Comparison of ENCODE assay signal across 15 mouse cellular contexts in genomic region chr7:129666526-129666925, GRCm38 (mm10).
DNase-seq lines count a peak whose midpoint lies in the region; ATAC-seq and TF ChIP-seq lines count a peak whose summit lies in the region.
"Had no signal": no experiment of that assay in that cellular context is flagged by ENCODE, and none has a peak within 500 bp of the region (broad histone marks: within the 10 kb centered on the region; RNA-seq: fewer than 3 reads in every experiment).

No protein-coding gene starts in this region.

- TF ChIP-seq EP300 in lung, postnatal 0 days (IDR thresholded peaks at IDR 0.05) = no peak

- H3K4me2 ChIP-seq in embryonic facial prominence, embryonic 13.5 days = no peak overlapping the region
- no peak overlapping the region for H3K4me2 ChIP-seq in lung, postnatal 0 days (replicated peaks; ENCODE audit: low read depth, low read length)
- no peak overlapping the region for H3K4me2 ChIP-seq in hindbrain, embryonic 13.5 days
- H3K4me2 ChIP-seq: forebrain, embryonic 15.5 days; hindbrain, embryonic 15.5 days had no signal

- 62% methylated on average over 2 of the region's 2 CpGs for WGBS in embryonic facial prominence, embryonic 13.5 days
- WGBS in embryonic facial prominence, embryonic 10.5 days = 81% methylated on average over 2 of the region's 2 CpGs
- WGBS in lung, postnatal 0 days = 39% methylated on average over 2 of the region's 2 CpGs
- 56% methylated on average over 2 of the region's 2 CpGs for WGBS in hindbrain, embryonic 13.5 days

- no peaks in the 10 kb centered on the region for H3K36me3 ChIP-seq in embryonic facial prominence, embryonic 13.5 days
- H3K36me3 ChIP-seq in embryonic facial prominence, embryonic 10.5 days (replicated peaks) = no peaks in the 10 kb centered on the region
- no peaks in the 10 kb centered on the region for H3K36me3 ChIP-seq in lung, postnatal 0 days (ENCODE audit: insufficient read depth, low read length)
- H3K36me3 ChIP-seq in hindbrain, embryonic 13.5 days = no peaks in the 10 kb centered on the region
- H3K36me3 ChIP-seq: forebrain, embryonic 15.5 days; heart, embryonic 10.5 days; hindbrain, embryonic 10.5 days; hindbrain, embryonic 15.5 days had no signal

- 0 out of 2 replicates have a peak overlapping the region, but pooled peaks have one; percentile 18 for H3K27ac ChIP-seq in embryonic facial prominence, embryonic 13.5 days
- H3K27ac ChIP-seq in embryonic facial prominence, embryonic 10.5 days (replicated peaks) = no peak overlapping the region
- H3K27ac ChIP-seq in lung, postnatal 0 days (ENCODE audit: low read length) = peak overlapping the region; percentile 38; the same call in 1 of the 2 replicates
- no peak overlapping the region for H3K27ac ChIP-seq in hindbrain, embryonic 13.5 days
- H3K27ac ChIP-seq: forebrain, embryonic 15.5 days; heart, embryonic 10.5 days; hindbrain, embryonic 10.5 days; hindbrain, embryonic 15.5 days had no signal

- DNase-seq in adrenal gland, adult (ENCODE audit: inconsistent age in 2 of 2, low spot score in 1 of 2) = peak; percentile 69 to 73
- no peak for DNase-seq in adrenal gland, adult 18-20 months (ENCODE audit: low spot score in 2 of 2)
- no peak for DNase-seq in embryonic facial prominence, embryonic 10.5 days (ENCODE audit: low spot score)
- DNase-seq in lung, postnatal 0 days (ENCODE audit: low spot score) = no peak
- DNase-seq in lung, postnatal 4 days = no peak
- DNase-seq in B cell, adult 2 months = no peak
- DNase-seq: cerebellum, adult 2 months; heart, adult 18-20 months; heart, postnatal 14 days had no signal

- H3K9ac ChIP-seq in embryonic facial prominence, embryonic 13.5 days = no peak overlapping the region
- H3K9ac ChIP-seq in lung, postnatal 0 days (replicated peaks; ENCODE audit: low read depth) = no peak overlapping the region
- H3K9ac ChIP-seq in hindbrain, embryonic 13.5 days = no peak overlapping the region
- H3K9ac ChIP-seq: forebrain, embryonic 15.5 days; hindbrain, embryonic 15.5 days had no signal

- H3K27me3 ChIP-seq in embryonic facial prominence, embryonic 13.5 days = no peaks in the 10 kb centered on the region
- peaks cover 19% of the 10 kb centered on the region; the same call in 1 of the 2 replicates for H3K27me3 ChIP-seq in embryonic facial prominence, embryonic 10.5 days (replicated peaks; ENCODE audit: low read depth, poor library complexity, severe bottlenecking)
- H3K27me3 ChIP-seq in lung, postnatal 0 days (replicated peaks; ENCODE audit: insufficient read depth, low read length) = no peaks in the 10 kb centered on the region
- peaks cover 20% of the 10 kb centered on the region for H3K27me3 ChIP-seq in hindbrain, embryonic 13.5 days
- H3K27me3 ChIP-seq: forebrain, embryonic 15.5 days had no signal

- H3K4me1 ChIP-seq in embryonic facial prominence, embryonic 13.5 days = peaks cover 41% of the 10 kb centered on the region
- H3K4me1 ChIP-seq in embryonic facial prominence, embryonic 10.5 days = peaks cover 32% of the 10 kb centered on the region
- no peaks in the 10 kb centered on the region for H3K4me1 ChIP-seq in lung, postnatal 0 days (ENCODE audit: insufficient read depth, low read depth, low read length)
- H3K4me1 ChIP-seq in hindbrain, embryonic 13.5 days (replicated peaks) = peaks cover 30% of the 10 kb centered on the region

- H3K4me3 ChIP-seq in embryonic facial prominence, embryonic 13.5 days = no peak overlapping the region
- H3K4me3 ChIP-seq in embryonic facial prominence, embryonic 10.5 days = no peak overlapping the region
- H3K4me3 ChIP-seq in lung, postnatal 0 days (ENCODE audit: low read depth, low read length) = no peak overlapping the region
- H3K4me3 ChIP-seq in hindbrain, embryonic 13.5 days = no peak overlapping the region
- H3K4me3 ChIP-seq: forebrain, embryonic 15.5 days; heart, embryonic 10.5 days; hindbrain, embryonic 10.5 days; hindbrain, embryonic 15.5 days had no signal

- ATAC-seq in embryonic facial prominence, embryonic 13.5 days (ENCODE audit: insufficient number of reproducible peaks, insufficient read depth, low FRiP score, low TSS enrichment, low read depth) = no peak
- no peak for ATAC-seq in lung, postnatal 0 days
- ATAC-seq in hindbrain, embryonic 13.5 days (ENCODE audit: low FRiP score) = no peak
- ATAC-seq: forebrain, embryonic 15.5 days had no signal

- H3K9me3 ChIP-seq in embryonic facial prominence, embryonic 13.5 days = no peaks in the 10 kb centered on the region
- H3K9me3 ChIP-seq in embryonic facial prominence, embryonic 10.5 days = no peaks in the 10 kb centered on the region
- H3K9me3 ChIP-seq in lung, postnatal 0 days (ENCODE audit: low read length) = no peaks in the 10 kb centered on the region
- no peaks in the 10 kb centered on the region for H3K9me3 ChIP-seq in hindbrain, embryonic 13.5 days
- H3K9me3 ChIP-seq: forebrain, embryonic 15.5 days; heart, embryonic 10.5 days; hindbrain, embryonic 10.5 days; hindbrain, embryonic 15.5 days had no signal

- TF ChIP-seq CTCF in lung, postnatal 0 days (IDR thresholded peaks at IDR 0.05) = no peak

Comparison
In these comparisons a context has a peak if more than half of its experiments do, and no peak if none do; other contexts are left out.
1. DNase-seq: peak in adrenal gland, adult (2 of 2); none in adrenal gland, adult 18-20 months (0 of 2), embryonic facial prominence, embryonic 10.5 days (single experiment), lung, postnatal 0 days (single experiment), lung, postnatal 4 days (0 of 2) and B cell, adult 2 months (0 of 2).
2. H3K27ac ChIP-seq: peak in embryonic facial prominence, embryonic 13.5 days (single experiment) and lung, postnatal 0 days (single experiment); none in embryonic facial prominence, embryonic 10.5 days (single experiment) and hindbrain, embryonic 13.5 days (single experiment).